ENCODE assay signal across 19 mouse cellular contexts in the genomic region with DNA sequence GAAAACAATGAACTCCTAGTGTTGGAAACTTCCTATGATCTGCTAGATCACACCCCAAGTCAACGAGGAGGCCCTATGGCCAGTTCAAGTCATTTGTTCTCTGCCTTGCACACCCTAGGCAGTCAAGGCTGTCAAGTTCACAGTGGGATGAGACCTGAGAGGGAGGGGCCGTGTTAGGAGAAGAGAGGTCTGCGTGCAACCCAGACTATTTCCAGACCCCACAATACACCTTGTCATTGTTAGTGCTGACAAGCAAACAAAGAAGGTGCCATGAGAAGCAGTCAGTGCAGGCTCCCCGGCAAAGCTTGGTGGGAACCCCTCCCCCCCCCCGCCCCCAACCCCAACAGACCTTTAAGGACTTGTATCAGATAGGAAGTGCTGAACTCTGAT. TPM values are rescaled to one million over a fixed set of nuclear protein-coding genes. Genes with fewer than 3 reads are reported as not detected.
DNase-seq lines count a peak whose midpoint lies in the region; ATAC-seq and TF ChIP-seq lines count a peak whose summit lies in the region.
"Had no signal": no experiment of that assay in that cellular context is flagged by ENCODE, and none has a peak within 500 bp of the region (broad histone marks: within the 10 kb centered on the region; RNA-seq: fewer than 3 reads in every experiment).

No protein-coding gene starts in this region.

- H3K4me1 ChIP-seq in heart, embryonic 12.5 days (replicated peaks), result peaks cover 15% of the 10 kb centered on the region
- H3K4me1 ChIP-seq in hindbrain, embryonic 16.5 days (ENCODE audit: control insufficient read depth, insufficient read depth, low read depth, low read length), result no peaks in the 10 kb centered on the region
- H3K4me1 ChIP-seq in hindbrain, embryonic 10.5 days (replicated peaks), result peaks cover 22% of the 10 kb centered on the region
- peaks cover 13% of the 10 kb centered on the region for H3K4me1 ChIP-seq in embryonic facial prominence, embryonic 14.5 days (ENCODE audit: control insufficient read depth, insufficient read depth, low read length)
- H3K4me1 ChIP-seq in limb, embryonic 12.5 days (replicated peaks), result peaks cover 15% of the 10 kb centered on the region
- no peaks in the 10 kb centered on the region for H3K4me1 ChIP-seq in lung, postnatal 0 days (ENCODE audit: insufficient read depth, low read depth, low read length)
- no peaks in the 10 kb centered on the region for H3K4me1 ChIP-seq in midbrain, embryonic 14.5 days (ENCODE audit: control insufficient read depth, insufficient read depth, low read length)
- H3K4me1 ChIP-seq: intestine, embryonic 15.5 days; neural tube, embryonic 15.5 days had no signal

- ATAC-seq in heart, embryonic 12.5 days (ENCODE audit: insufficient number of reproducible peaks, low FRiP score), result peak; percentile 48
- ATAC-seq in hindbrain, embryonic 16.5 days, result peak; percentile 50; the same call in 1 of the 2 replicates
- no peak for ATAC-seq in embryonic facial prominence, embryonic 14.5 days (ENCODE audit: low read depth)
- ATAC-seq in limb, embryonic 12.5 days (ENCODE audit: insufficient number of reproducible peaks, insufficient read depth, low FRiP score, low TSS enrichment, low read depth), result no peak
- no peak for ATAC-seq in lung, postnatal 0 days
- no peak for ATAC-seq in midbrain, embryonic 14.5 days (ENCODE audit: low FRiP score, low TSS enrichment)
- ATAC-seq: intestine, embryonic 15.5 days; midbrain, embryonic 16.5 days had no signal

- no peaks in the 10 kb centered on the region for H3K36me3 ChIP-seq in heart, embryonic 12.5 days
- no peaks in the 10 kb centered on the region for H3K36me3 ChIP-seq in hindbrain, embryonic 16.5 days (ENCODE audit: control insufficient read depth, insufficient read depth, low read length)
- no peaks in the 10 kb centered on the region for H3K36me3 ChIP-seq in hindbrain, embryonic 10.5 days
- H3K36me3 ChIP-seq in embryonic facial prominence, embryonic 14.5 days (ENCODE audit: control insufficient read depth, insufficient read depth, low read length), result no peaks in the 10 kb centered on the region
- H3K36me3 ChIP-seq in limb, embryonic 12.5 days, result no peaks in the 10 kb centered on the region
- no peaks in the 10 kb centered on the region for H3K36me3 ChIP-seq in lung, postnatal 0 days (ENCODE audit: insufficient read depth, low read length)
- H3K36me3 ChIP-seq in midbrain, embryonic 14.5 days (ENCODE audit: control insufficient read depth, insufficient read depth, low read length), result no peaks in the 10 kb centered on the region
- H3K36me3 ChIP-seq: intestine, embryonic 15.5 days; neural tube, embryonic 15.5 days had no signal

- H3K9ac ChIP-seq in heart, embryonic 12.5 days, result no peak overlapping the region
- no peak overlapping the region for H3K9ac ChIP-seq in hindbrain, embryonic 16.5 days (ENCODE audit: low read depth, low read length)
- H3K9ac ChIP-seq in embryonic facial prominence, embryonic 14.5 days (ENCODE audit: low read depth, low read length), result no peak overlapping the region
- no peak overlapping the region for H3K9ac ChIP-seq in limb, embryonic 12.5 days (replicated peaks)
- no peak overlapping the region for H3K9ac ChIP-seq in lung, postnatal 0 days (replicated peaks; ENCODE audit: low read depth)
- H3K9ac ChIP-seq in midbrain, embryonic 14.5 days (replicated peaks; ENCODE audit: low read length), result no peak overlapping the region
- H3K9ac ChIP-seq: intestine, embryonic 15.5 days; neural tube, embryonic 15.5 days had no signal

- DNase-seq in heart, adult 9 months (ENCODE audit: low spot score in 2 of 2), result no peak
- DNase-seq in hindbrain, embryonic 10.5 days (ENCODE audit: low spot score), result no peak
- DNase-seq in embryonic facial prominence, embryonic 14.5 days (ENCODE audit: low spot score), result no peak
- no peak for DNase-seq in lung, postnatal 0 days (ENCODE audit: low spot score)
- no peak for DNase-seq in midbrain, embryonic 14.5 days
- DNase-seq: heart, postnatal 36 days; kidney, adult 9 months; kidney, postnatal 25 days; liver; lung, adult 18-20 months had no signal

- no peaks in the 10 kb centered on the region for H3K27me3 ChIP-seq in heart, embryonic 12.5 days (replicated peaks)
- H3K27me3 ChIP-seq in hindbrain, embryonic 16.5 days (replicated peaks; ENCODE audit: control insufficient read depth, insufficient read depth, low read length), result no peaks in the 10 kb centered on the region
- H3K27me3 ChIP-seq in hindbrain, embryonic 10.5 days (ENCODE audit: insufficient read depth, poor library complexity, severe bottlenecking), result no peaks in the 10 kb centered on the region
- no peaks in the 10 kb centered on the region for H3K27me3 ChIP-seq in embryonic facial prominence, embryonic 14.5 days (replicated peaks; ENCODE audit: control insufficient read depth, insufficient read depth, low read length)
- H3K27me3 ChIP-seq in limb, embryonic 12.5 days, result no peaks in the 10 kb centered on the region
- H3K27me3 ChIP-seq in lung, postnatal 0 days (replicated peaks; ENCODE audit: insufficient read depth, low read length), result no peaks in the 10 kb centered on the region
- no peaks in the 10 kb centered on the region for H3K27me3 ChIP-seq in midbrain, embryonic 14.5 days (ENCODE audit: control insufficient read depth, insufficient read depth, low read length)
- H3K27me3 ChIP-seq: intestine, embryonic 15.5 days; neural tube, embryonic 15.5 days had no signal

- whole genome bisulfite sequencing in heart, embryonic 12.5 days, result 42% methylated on average over 5 of the region's 5 CpGs
- WGBS in hindbrain, embryonic 16.5 days, result 64% methylated on average over 5 of the region's 5 CpGs
- 74% methylated on average over 5 of the region's 5 CpGs for WGBS in hindbrain, embryonic 10.5 days
- WGBS in embryonic facial prominence, embryonic 14.5 days, result 69% methylated on average over 5 of the region's 5 CpGs
- 77% methylated on average over 5 of the region's 5 CpGs for WGBS in limb, embryonic 12.5 days
- 62% methylated on average over 5 of the region's 5 CpGs for WGBS in lung, postnatal 0 days
- 67% methylated on average over 5 of the region's 5 CpGs for WGBS in midbrain, embryonic 14.5 days

- no peak for TF ChIP-seq CTCF in lung, postnatal 0 days (IDR thresholded peaks at IDR 0.05)

- no peak for TF ChIP-seq EP300 in lung, postnatal 0 days (IDR thresholded peaks at IDR 0.05)

- 0 out of 2 replicates have a peak overlapping the region, but pooled peaks have one; percentile 23 for H3K27ac ChIP-seq in heart, embryonic 12.5 days (ENCODE audit: poor library complexity, severe bottlenecking)
- H3K27ac ChIP-seq in hindbrain, embryonic 16.5 days (ENCODE audit: low read depth, low read length), result no peak overlapping the region
- no peak overlapping the region; the same call in 1 of the 2 replicates for H3K27ac ChIP-seq in hindbrain, embryonic 10.5 days
- peak overlapping the region; percentile 28; the same call in 1 of the 2 replicates for H3K27ac ChIP-seq in embryonic facial prominence, embryonic 14.5 days (replicated peaks; ENCODE audit: low read depth, low read length)
- H3K27ac ChIP-seq in limb, embryonic 12.5 days, result peak overlapping the region; percentile 82; the same call in 1 of the 2 replicates
- no peak overlapping the region for H3K27ac ChIP-seq in lung, postnatal 0 days (ENCODE audit: low read length)
- H3K27ac ChIP-seq in midbrain, embryonic 14.5 days (replicated peaks; ENCODE audit: low read depth, low read length), result no peak overlapping the region
- H3K27ac ChIP-seq: intestine, embryonic 15.5 days; neural tube, embryonic 15.5 days had no signal

- H3K9me3 ChIP-seq in heart, embryonic 12.5 days (replicated peaks), result peaks cover 4% of the 10 kb centered on the region; the same call in 1 of the 2 replicates
- H3K9me3 ChIP-seq in hindbrain, embryonic 16.5 days (ENCODE audit: control insufficient read depth, low read length), result peaks cover 4% of the 10 kb centered on the region
- 0 out of 2 replicates have a peak, but pooled peaks cover 3% of the 10 kb centered on the region for H3K9me3 ChIP-seq in hindbrain, embryonic 10.5 days
- H3K9me3 ChIP-seq in embryonic facial prominence, embryonic 14.5 days (ENCODE audit: control insufficient read depth, low read length), result 0 out of 2 replicates have a peak, but pooled peaks cover 8% of the 10 kb centered on the region
- H3K9me3 ChIP-seq in limb, embryonic 12.5 days, result peaks cover 15% of the 10 kb centered on the region; the same call in 1 of the 2 replicates
- no peaks in the 10 kb centered on the region for H3K9me3 ChIP-seq in lung, postnatal 0 days (ENCODE audit: low read length)
- H3K9me3 ChIP-seq in midbrain, embryonic 14.5 days (ENCODE audit: control insufficient read depth, low read length), result peaks cover 7% of the 10 kb centered on the region; the same call in 1 of the 2 replicates
- H3K9me3 ChIP-seq: intestine, embryonic 15.5 days had no signal

- no peak overlapping the region for H3K4me2 ChIP-seq in heart, embryonic 12.5 days
- no peak overlapping the region for H3K4me2 ChIP-seq in hindbrain, embryonic 16.5 days (ENCODE audit: low read length)
- no peak overlapping the region for H3K4me2 ChIP-seq in embryonic facial prominence, embryonic 14.5 days (ENCODE audit: low read depth, low read length)
- no peak overlapping the region for H3K4me2 ChIP-seq in limb, embryonic 12.5 days
- no peak overlapping the region for H3K4me2 ChIP-seq in lung, postnatal 0 days (replicated peaks; ENCODE audit: low read depth, low read length)
- H3K4me2 ChIP-seq in midbrain, embryonic 14.5 days (ENCODE audit: low read length), result no peak overlapping the region
- H3K4me2 ChIP-seq: intestine, embryonic 15.5 days; neural tube, embryonic 15.5 days had no signal

- H3K4me3 ChIP-seq in heart, embryonic 12.5 days, result no peak overlapping the region
- no peak overlapping the region for H3K4me3 ChIP-seq in hindbrain, embryonic 16.5 days (ENCODE audit: low read length)
- H3K4me3 ChIP-seq in hindbrain, embryonic 10.5 days, result no peak overlapping the region
- H3K4me3 ChIP-seq in embryonic facial prominence, embryonic 14.5 days (ENCODE audit: low read depth, low read length), result no peak overlapping the region
- H3K4me3 ChIP-seq in limb, embryonic 12.5 days (replicated peaks), result no peak overlapping the region
- no peak overlapping the region for H3K4me3 ChIP-seq in lung, postnatal 0 days (ENCODE audit: low read depth, low read length)
- no peak overlapping the region for H3K4me3 ChIP-seq in midbrain, embryonic 14.5 days (replicated peaks; ENCODE audit: low read depth, low read length)
- H3K4me3 ChIP-seq: intestine, embryonic 15.5 days; neural tube, embryonic 15.5 days had no signal

RNA-seq across cellular contexts. Expression of gene 1700011L22Rik, which starts 25.6 kb away (rescaled TPM):
- not detected in 2 replicates for polyA plus RNA-seq in heart, embryonic 12.5 days (2016; fragmentation: Nextera tagmentation; extraction: Ambion mirVana)
- not detected in 2 replicates for polyA plus RNA-seq in hindbrain, embryonic 16.5 days (2015; fragmentation: Nextera tagmentation; extraction: Ambion mirVana)
- not detected in 2 replicates for polyA plus RNA-seq in hindbrain, embryonic 10.5 days (2016; fragmentation: Nextera tagmentation; extraction: Ambion mirVana)
- not detected in 2 replicates for polyA plus RNA-seq in embryonic facial prominence, embryonic 14.5 days (2014; fragmentation: Nextera tagmentation; extraction: Ambion mirVana)
- polyA plus RNA-seq in limb, embryonic 12.5 days (2016; fragmentation: Nextera tagmentation; extraction: Ambion mirVana), result not detected in 2 replicates
- polyA plus RNA-seq in lung, postnatal 0 days (2015; fragmentation: Nextera tagmentation; extraction: Ambion mirVana), result not detected in 2 replicates
- not detected in 2 replicates for polyA plus RNA-seq in midbrain, embryonic 14.5 days (2014; fragmentation: Nextera tagmentation; extraction: Ambion mirVana)
- polyA plus RNA-seq: C2C12; intestine, embryonic 15.5 days; midbrain, embryonic 16.5 days; neural tube, embryonic 15.5 days; spleen, adult 2 months; stomach, embryonic 14.5 days had no signal

Comparison
In these comparisons a context has a peak if more than half of its experiments do, and no peak if none do; other contexts are left out.
1. ATAC-seq: peak in heart, embryonic 12.5 days (single experiment) and hindbrain, embryonic 16.5 days (single experiment); none in embryonic facial prominence, embryonic 14.5 days (single experiment), limb, embryonic 12.5 days (single experiment), lung, postnatal 0 days (single experiment) and midbrain, embryonic 14.5 days (single experiment).
2. H3K27ac ChIP-seq: peak in heart, embryonic 12.5 days (single experiment), embryonic facial prominence, embryonic 14.5 days (single experiment) and limb, embryonic 12.5 days (single experiment); none in hindbrain, embryonic 16.5 days (single experiment), hindbrain, embryonic 10.5 days (single experiment), lung, postnatal 0 days (single experiment) and midbrain, embryonic 14.5 days (single experiment).